Mouse (Mus musculus): ENCODE measurements around the gene Trim14. TPM values are rescaled to one million over a fixed set of nuclear protein-coding genes. Genes with fewer than 3 reads are reported as not detected.

The Trim14 gene
- total RNA-seq, 2 experiments from 2014 or later, result 1.5 to 3.1 TPM

GRCm38 (mm10) chr4:46447461-46447860 is 88.5 kb downstream of the Trim14 start:
- DNase-seq (ENCODE audit: low spot score in 2 of 2), result no peak

- DNase-seq (ENCODE audit: low spot score in 2 of 2), result no peak
These were observed 90.5 kb downstream of the Trim14 start for GRCm38 (mm10) chr4:46445237-46445945.

Other genes with a start within 250 kb of the Trim14 start
- not detected for gene Foxe1, start 192.5 kb downstream of the Trim14 start, total RNA-seq (2021)
- 1 to 10 TPM; 3.9 to 4.1 TPM for gene Trmo, start 146.7 kb downstream of the Trim14 start, total RNA-seq (2021)
- under 1 TPM in 1 of 2 experiments, not detected in 1; 0.54 TPM for gene Hemgn, start 122.6 kb downstream of the Trim14 start, total RNA-seq (2021)
- gene Anp32b, start 85.2 kb downstream of the Trim14 start, total RNA-seq (2021), result 100 to 1,000 TPM; 121 to 131 TPM
- gene Nans, start 46.9 kb downstream of the Trim14 start, total RNA-seq (2021), result 10 to 100 TPM; 54.0 to 60.9 TPM
- gene Coro2a, start 66.1 kb upstream of the Trim14 start, total RNA-seq (2021), result under 1 TPM; 0.80 to 0.81 TPM
- 1 to 10 TPM; 1.6 to 1.8 TPM for gene Tbc1d2, start 114.1 kb upstream of the Trim14 start, total RNA-seq (2021)